Mouse (Mus musculus): ENCODE results near the gene B3gnt4. TPM values are rescaled to one million over a fixed set of nuclear protein-coding genes. Genes with fewer than 3 reads are reported as not detected.

The B3gnt4 gene
- total RNA-seq (2014; rRNA removed) (2.5 and 4.5 TPM in 2 replicates), polyA plus RNA-seq (2015; fragmentation: Nextera tagmentation; extraction: Ambion mirVana) (0.87 and 1.4 TPM in 2 replicates)

GRCm38 (mm10) chr5:123510160-123510559 is at the start of gene B3gnt4:
B3gnt4 (plus strand) TSS chr5:123510460.
- Histone ChIP-seq H3K27me3 (ENCODE audit: insufficient read depth, low read length) (no peaks in the 10 kb centered on the region), H3K9ac (replicated peaks; ENCODE audit: low read length) (no peak within 1 kb of the TSS), H3K27ac (no peak within 1 kb of the TSS), H3K4me1 (ENCODE audit: insufficient read depth, low read length) (peaks cover 4% of the 10 kb centered on the region; the same call in 1 of the 2 replicates), H3K9me3 (ENCODE audit: low read length) (no peaks in the 10 kb centered on the region), H3K4me2 (ENCODE audit: low read depth, low read length) (peak within 1 kb of the TSS; percentile 84), H3K4me3 (ENCODE audit: low read length) (no peak within 1 kb of the TSS), H3K36me3 (ENCODE audit: insufficient read depth, low read length) (peaks cover 15% of the 10 kb centered on the region; the same call in 1 of the 2 replicates)
- DNase-seq (ENCODE audit: low spot score) (no peak), ATAC-seq (no peak)
- WGBS = 85% methylated on average over 5 of the region's 5 CpGs
- TF ChIP-seq CTCF (IDR thresholded peaks at IDR 0.05; ENCODE audit: low read depth) = no peak

GRCm38 (mm10) chr5:123461420-123461819 is 48.8 kb upstream of the B3gnt4 start:
- Histone ChIP-seq H3K9me3 (ENCODE audit: low read length) (no peaks in the 10 kb centered on the region), H3K36me3 (ENCODE audit: insufficient read depth, low read length) (no peaks in the 10 kb centered on the region), H3K27ac (no peak overlapping the region), H3K9ac (replicated peaks; ENCODE audit: low read length) (no peak overlapping the region), H3K27me3 (ENCODE audit: insufficient read depth, low read length) (no peaks in the 10 kb centered on the region), H3K4me1 (ENCODE audit: insufficient read depth, low read length) (no peaks in the 10 kb centered on the region), H3K4me2 (ENCODE audit: low read depth, low read length) (no peak overlapping the region), H3K4me3 (ENCODE audit: low read length) (no peak overlapping the region)
- WGBS = 53% methylated on average over 5 of the region's 5 CpGs
- no peak for ATAC-seq
- DNase-seq (ENCODE audit: low spot score) = no peak
- TF ChIP-seq CTCF (IDR thresholded peaks at IDR 0.05; ENCODE audit: low read depth) = no peak

- H3K36me3 ChIP-seq (ENCODE audit: insufficient read depth, low read length) = no peaks in the 10 kb centered on the region
- DNase-seq (ENCODE audit: low spot score) (no peak), ATAC-seq (no peak)
- no peak overlapping the region for H3K9ac ChIP-seq (replicated peaks; ENCODE audit: low read length)
- H3K27ac ChIP-seq = no peak overlapping the region
- 100% methylated on average over 1 of the region's 1 CpGs for WGBS
- H3K27me3 ChIP-seq (ENCODE audit: insufficient read depth, low read length) = no peaks in the 10 kb centered on the region
- no peak for TF ChIP-seq CTCF (IDR thresholded peaks at IDR 0.05; ENCODE audit: low read depth)
- H3K4me3 ChIP-seq (ENCODE audit: low read length) = no peak overlapping the region
- H3K4me1 ChIP-seq (ENCODE audit: insufficient read depth, low read length) = no peaks in the 10 kb centered on the region
- H3K9me3 ChIP-seq (ENCODE audit: low read length) = no peaks in the 10 kb centered on the region
- no peak overlapping the region for H3K4me2 ChIP-seq (ENCODE audit: low read depth, low read length)
These were observed 45.6 kb upstream of the B3gnt4 start for GRCm38 (mm10) chr5:123464638-123465037.

- Histone ChIP-seq H3K4me3 (ENCODE audit: low read length) (no peak overlapping the region), H3K36me3 (ENCODE audit: insufficient read depth, low read length) (no peaks in the 10 kb centered on the region), H3K9me3 (ENCODE audit: low read length) (no peaks in the 10 kb centered on the region), H3K4me2 (ENCODE audit: low read depth, low read length) (no peak overlapping the region), H3K27me3 (ENCODE audit: insufficient read depth, low read length) (no peaks in the 10 kb centered on the region), H3K4me1 (ENCODE audit: insufficient read depth, low read length) (no peaks in the 10 kb centered on the region), H3K27ac (no peak overlapping the region), H3K9ac (replicated peaks; ENCODE audit: low read length) (no peak overlapping the region)
- DNase-seq (ENCODE audit: low spot score) (no peak), ATAC-seq (no peak)
- TF ChIP-seq CTCF (IDR thresholded peaks at IDR 0.05; ENCODE audit: low read depth) = no peak
- WGBS = 67% methylated on average over 10 of the region's 10 CpGs
These were observed 39.4 kb upstream of the B3gnt4 start for GRCm38 (mm10) chr5:123470784-123471400.

GRCm38 (mm10) chr5:123473817-123474216 is 36.4 kb upstream of the B3gnt4 start:
- Histone ChIP-seq H3K4me3 (ENCODE audit: low read length) (no peak overlapping the region), H3K9me3 (ENCODE audit: low read length) (no peaks in the 10 kb centered on the region), H3K36me3 (ENCODE audit: insufficient read depth, low read length) (no peaks in the 10 kb centered on the region), H3K27me3 (ENCODE audit: insufficient read depth, low read length) (no peaks in the 10 kb centered on the region), H3K4me2 (ENCODE audit: low read depth, low read length) (no peak overlapping the region), H3K9ac (replicated peaks; ENCODE audit: low read length) (no peak overlapping the region), H3K4me1 (ENCODE audit: insufficient read depth, low read length) (no peaks in the 10 kb centered on the region), H3K27ac (no peak overlapping the region)
- peak; percentile 34 for DNase-seq (ENCODE audit: low spot score)
- 33% methylated on average over 5 of the region's 5 CpGs for WGBS
- TF ChIP-seq CTCF (IDR thresholded peaks at IDR 0.05; ENCODE audit: low read depth) = no peak
- no peak for ATAC-seq

- Histone ChIP-seq H3K9ac (replicated peaks; ENCODE audit: low read length) (no peak overlapping the region), H3K27me3 (ENCODE audit: insufficient read depth, low read length) (no peaks in the 10 kb centered on the region), H3K36me3 (ENCODE audit: insufficient read depth, low read length) (no peaks in the 10 kb centered on the region), H3K4me1 (ENCODE audit: insufficient read depth, low read length) (peaks cover 7% of the 10 kb centered on the region; the same call in 1 of the 2 replicates), H3K4me2 (ENCODE audit: low read depth, low read length) (no peak overlapping the region), H3K4me3 (ENCODE audit: low read length) (no peak overlapping the region), H3K9me3 (ENCODE audit: low read length) (no peaks in the 10 kb centered on the region), H3K27ac (no peak overlapping the region)
- TF ChIP-seq CTCF (IDR thresholded peaks at IDR 0.05; ENCODE audit: low read depth) = no peak
- DNase-seq (ENCODE audit: low spot score) (no peak), ATAC-seq (no peak)
- WGBS = 85% methylated on average over 11 of the region's 11 CpGs
These were observed 22.4 kb upstream of the B3gnt4 start for GRCm38 (mm10) chr5:123487659-123488395.

All from hindbrain, postnatal 0 days (tissue).